Mouse (Mus musculus) activated CD4-positive, CD25-positive, alpha-beta regulatory T cell, adult 4 months (primary cell): ENCODE data around the gene Tmsb15l. TPM values are rescaled to one million over a fixed set of nuclear protein-coding genes. Genes with fewer than 3 reads are reported as not detected.
"Not testable (repeated sequence)": the region's sequence is repeated elsewhere in the genome, so short reads cannot be mapped to it uniquely, and the experiment has no call there.

Experiments
- ATAC-seq: one replicate; pipeline ENCODE4 v1.8.0; 2017
- polyA plus RNA-seq, 2 experiments: library from polyadenylated mRNA; unstranded; fragments of 100-300 nt; shearing (Covaris generic); gene quantifications; one replicate each; pipeline ENCODE4 v1.2.1; 2017

The Tmsb15l gene
- 10 to 100 TPM in 1 of 2 experiments, 1 to 10 TPM in 1; 2.2 to 13.1 TPM for polyA plus RNA-seq

GRCm38 (mm10) chrX:136976424-136977084 is at the start of gene Tmsb15l, which contains the start of gene Tmsb15b1:
Tmsb15l (minus strand) TSS chrX:136976869.
Tmsb15b1 (minus strand) TSS chrX:136976874.
- peak; percentile 98 for ATAC-seq

GRCm38 (mm10) chrX:137019310-137019709 is 42.6 kb upstream of the Tmsb15l start:
- ATAC-seq = peak; percentile 78

- ATAC-seq = no peak
Observed at GRCm38 (mm10) chrX:137017668-137018067, 41.0 kb upstream of the Tmsb15l start.

- ATAC-seq = peak; percentile 86
Observed at GRCm38 (mm10) chrX:137015099-137015709, 38.5 kb upstream of the Tmsb15l start.

- ATAC-seq = no peak
Observed at GRCm38 (mm10) chrX:136996256-136996655, 19.6 kb upstream of the Tmsb15l start.

GRCm38 (mm10) chrX:136993641-136994040 is 17.0 kb upstream of the Tmsb15l start:
- ATAC-seq = no peak

- peak; percentile 95 for ATAC-seq
Observed at GRCm38 (mm10) chrX:136992978-136993547, 16.4 kb upstream of the Tmsb15l start, which contains the start of gene Zcchc18. Zcchc18 (plus strand) TSS chrX:136993155.

GRCm38 (mm10) chrX:136992191-136992965 is 15.7 kb upstream of the Tmsb15l start:
- ATAC-seq = peak; percentile 50

- no peak for ATAC-seq
Observed at GRCm38 (mm10) chrX:136991274-136991673, 14.6 kb upstream of the Tmsb15l start.

- ATAC-seq = peak; percentile 79
Observed at GRCm38 (mm10) chrX:136986039-136986438, 9.4 kb upstream of the Tmsb15l start.

- ATAC-seq = peak; percentile 21
Observed at GRCm38 (mm10) chrX:136978616-136979015, 1.9 kb upstream of the Tmsb15l start.

GRCm38 (mm10) chrX:136975397-136975796 is 1.3 kb downstream of the Tmsb15l start, which contains the start of gene Tmsb15b2:
Tmsb15b2 (minus strand) TSS chrX:136975497.
- ATAC-seq = not testable (repeated sequence)

GRCm38 (mm10) chrX:136959688-136960087 is 17.0 kb downstream of the Tmsb15l start:
- ATAC-seq = peak; percentile 63

GRCm38 (mm10) chrX:136958300-136958699 is 18.4 kb downstream of the Tmsb15l start:
- ATAC-seq = not testable (repeated sequence)

GRCm38 (mm10) chrX:136957583-136958279 is 18.9 kb downstream of the Tmsb15l start:
- ATAC-seq = peak; percentile 83

- no peak for ATAC-seq
Observed at GRCm38 (mm10) chrX:136937985-136938384, 38.7 kb downstream of the Tmsb15l start.

GRCm38 (mm10) chrX:136927031-136927430 is 49.6 kb downstream of the Tmsb15l start, which contains the start of gene H2bfm:
H2bfm (plus strand) TSS chrX:136927325.
- no peak for ATAC-seq

- ATAC-seq = peak; percentile 44
Observed at GRCm38 (mm10) chrX:136925863-136926262, 50.8 kb downstream of the Tmsb15l start.
